Mouse (Mus musculus) lung, postnatal 0 days (tissue): Measurements from ENCODE around the gene Dennd5b.

Source experiments
- CTCF ChIP-seq: IDR thresholded peaks from 2 replicates; pipeline ENCODE4 v1.5.1; 2016; ENCODE audit warnings: antibody characterized with exemption, mild to moderate bottlenecking
- EP300 ChIP-seq: IDR thresholded peaks from 2 replicates; pipeline ENCODE4 v1.6.1; 2016; ENCODE audit warnings: antibody characterized with exemption, mild to moderate bottlenecking, control low read depth

DNA sequence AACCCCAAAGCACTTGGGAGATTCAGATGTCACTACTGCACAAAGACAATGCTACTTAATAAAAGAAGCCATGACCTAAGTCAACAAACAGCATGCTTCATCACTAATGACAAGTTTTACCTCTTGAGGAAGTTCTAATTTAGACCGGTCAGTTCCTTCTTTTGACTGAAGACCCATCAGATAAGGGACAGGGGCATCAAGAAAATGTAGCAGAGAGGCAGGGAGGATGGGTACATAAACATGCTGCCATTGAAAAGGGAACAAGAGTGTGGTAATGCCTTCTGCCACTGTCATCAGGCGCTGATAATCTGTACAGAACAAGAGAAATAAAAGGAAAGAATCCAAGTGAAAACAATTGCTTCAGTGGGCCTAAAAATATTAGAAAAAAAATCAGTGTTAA is 46.7 kb downstream of the Dennd5b start:
- TF ChIP-seq CTCF (no peak), EP300 (no peak)
